Mouse (Mus musculus): ENCODE data around the gene Xdh. TPM values are rescaled to one million over a fixed set of nuclear protein-coding genes. Genes with fewer than 3 reads are reported as not detected.

The Xdh gene
- polyA plus RNA-seq (2014; fragmentation: Nextera tagmentation; extraction: Ambion mirVana) = 0.11 and 0.21 TPM in 2 replicates

DNA sequence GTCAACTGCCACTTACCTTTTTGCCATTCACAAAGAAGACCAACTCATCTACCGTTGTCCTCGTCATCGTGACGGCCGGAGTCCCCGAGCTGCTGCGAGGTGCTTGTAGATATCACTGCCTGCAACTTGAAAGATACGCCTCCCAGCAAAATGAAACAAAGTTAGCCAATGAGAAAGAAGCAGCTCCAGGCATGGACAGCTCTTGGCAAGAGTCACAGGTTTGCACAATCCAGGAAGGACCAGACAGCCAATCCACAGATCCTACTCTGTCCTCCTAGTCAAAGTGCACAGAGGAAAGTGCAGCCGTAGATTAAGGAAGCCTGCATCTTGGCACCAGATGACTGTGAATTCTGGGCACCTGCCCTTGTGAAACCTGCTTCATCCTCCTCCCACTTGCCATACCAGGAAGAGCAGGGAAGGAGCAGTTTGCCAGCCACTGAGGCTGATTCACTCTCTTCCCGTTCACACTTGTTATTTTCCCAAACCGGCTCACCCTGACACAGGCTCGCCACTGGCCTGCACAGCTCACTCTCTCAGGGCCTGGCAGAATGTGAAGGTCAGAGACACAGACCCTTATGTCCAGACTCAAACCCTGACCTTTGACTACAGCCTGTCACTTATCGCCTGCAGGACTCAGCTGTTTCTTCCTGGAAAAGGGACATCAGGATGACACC is at the start of gene Xdh:
Xdh (minus strand) TSS at position 135 of the 674 bp plus-strand sequence.
- H3K9ac ChIP-seq (ENCODE audit: low read length) = no peak within 1 kb of the TSS
- no peak within 1 kb of the TSS for H3K27ac ChIP-seq (ENCODE audit: low read depth, low read length)
- ATAC-seq (replicated peaks; ENCODE audit: low FRiP score) (no peak), DNase-seq (ENCODE audit: low spot score) (no peak)
- H3K4me2 ChIP-seq (ENCODE audit: low read depth, low read length, severe bottlenecking) = no peak within 1 kb of the TSS
- no peaks in the 10 kb centered on the region for H3K4me1 ChIP-seq (replicated peaks; ENCODE audit: control insufficient read depth, insufficient read depth, low read length)
- 91% methylated on average over 13 of the region's 13 CpGs for WGBS
- H3K9me3 ChIP-seq (ENCODE audit: control insufficient read depth, low read length) = no peaks in the 10 kb centered on the region
- H3K27me3 ChIP-seq (ENCODE audit: control insufficient read depth, insufficient read depth, low read length) = no peaks in the 10 kb centered on the region
- H3K36me3 ChIP-seq (ENCODE audit: control insufficient read depth, insufficient read depth, low read length) = no peaks in the 10 kb centered on the region
- H3K4me3 ChIP-seq (ENCODE audit: low read depth, low read length) = no peak within 1 kb of the TSS

DNA sequence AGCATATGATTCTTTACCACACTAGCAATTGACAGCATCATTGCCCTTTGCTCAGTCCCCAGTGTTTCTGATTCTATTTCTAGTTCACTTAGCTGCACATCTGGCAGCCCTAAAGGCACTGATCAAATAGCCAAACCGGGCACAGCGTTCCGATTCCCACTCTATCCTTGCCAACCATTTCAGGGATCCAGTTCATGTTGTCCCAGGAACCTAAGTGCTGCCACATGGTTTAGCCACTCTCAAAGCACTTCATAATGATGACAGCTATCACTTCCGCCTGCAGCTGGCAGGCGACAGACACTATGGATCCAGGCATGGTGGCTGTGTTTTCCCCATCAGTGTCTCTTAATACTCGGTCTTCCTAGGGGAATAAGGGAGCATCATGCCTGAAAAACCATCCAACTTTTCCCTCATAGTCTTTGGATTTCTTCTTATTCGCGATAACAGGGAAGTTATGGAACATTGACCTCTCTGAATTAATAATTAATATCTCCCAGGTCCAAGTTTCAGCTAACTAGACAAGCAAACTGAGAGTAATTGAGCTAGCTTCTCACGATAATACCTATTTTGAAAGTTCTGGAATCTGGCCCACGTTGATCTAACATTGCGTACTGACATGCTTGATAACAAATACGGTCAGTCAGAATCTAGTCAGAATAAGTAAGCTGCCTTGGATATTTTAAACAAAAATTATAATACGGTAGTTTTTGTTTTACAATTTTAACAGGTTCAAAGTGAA is 46.1 kb upstream of the Xdh start:
- no peaks in the 10 kb centered on the region for H3K4me1 ChIP-seq (replicated peaks; ENCODE audit: control insufficient read depth, insufficient read depth, low read length)
- H3K4me2 ChIP-seq (ENCODE audit: low read depth, low read length, severe bottlenecking) = no peak overlapping the region
- 91% methylated on average over 13 of the region's 13 CpGs for WGBS
- DNase-seq (ENCODE audit: low spot score) = no peak
- no peak overlapping the region for H3K9ac ChIP-seq (ENCODE audit: low read length)
- ATAC-seq (replicated peaks; ENCODE audit: low FRiP score) = no peak
- no peaks in the 10 kb centered on the region for H3K36me3 ChIP-seq (ENCODE audit: control insufficient read depth, insufficient read depth, low read length)
- no peaks in the 10 kb centered on the region for H3K27me3 ChIP-seq (ENCODE audit: control insufficient read depth, insufficient read depth, low read length)
- no peaks in the 10 kb centered on the region for H3K9me3 ChIP-seq (ENCODE audit: control insufficient read depth, low read length)
- H3K27ac ChIP-seq (ENCODE audit: low read depth, low read length) = no peak overlapping the region
- H3K4me3 ChIP-seq (ENCODE audit: low read depth, low read length) = no peak overlapping the region

- H3K9ac ChIP-seq (ENCODE audit: low read length) = no peak overlapping the region
- H3K4me3 ChIP-seq (ENCODE audit: low read depth, low read length) = no peak overlapping the region
- no peaks in the 10 kb centered on the region for H3K36me3 ChIP-seq (ENCODE audit: control insufficient read depth, insufficient read depth, low read length)
- no peaks in the 10 kb centered on the region for H3K4me1 ChIP-seq (replicated peaks; ENCODE audit: control insufficient read depth, insufficient read depth, low read length)
- H3K27ac ChIP-seq (ENCODE audit: low read depth, low read length) = no peak overlapping the region
- H3K27me3 ChIP-seq (ENCODE audit: control insufficient read depth, insufficient read depth, low read length) = no peaks in the 10 kb centered on the region
- WGBS = 89% methylated on average over 4 of the region's 4 CpGs
- H3K9me3 ChIP-seq (ENCODE audit: control insufficient read depth, low read length) = no peaks in the 10 kb centered on the region
- H3K4me2 ChIP-seq (ENCODE audit: low read depth, low read length, severe bottlenecking) = no peak overlapping the region
- ATAC-seq (replicated peaks; ENCODE audit: low FRiP score) (no peak), DNase-seq (ENCODE audit: low spot score) (no peak)
Observed at GRCm38 (mm10) chr17:73991264-73991663, 41.3 kb upstream of the Xdh start.

GRCm38 (mm10) chr17:73986571-73986970 is 36.6 kb upstream of the Xdh start:
- Histone ChIP-seq H3K27me3 (ENCODE audit: control insufficient read depth, insufficient read depth, low read length) (no peaks in the 10 kb centered on the region), H3K4me2 (ENCODE audit: low read depth, low read length, severe bottlenecking) (no peak overlapping the region)
- no peak for ATAC-seq (replicated peaks; ENCODE audit: low FRiP score)

GRCm38 (mm10) chr17:73985936-73986335 is 35.9 kb upstream of the Xdh start:
- H3K4me3 ChIP-seq (ENCODE audit: low read depth, low read length) = no peak overlapping the region
- H3K27me3 ChIP-seq (ENCODE audit: control insufficient read depth, insufficient read depth, low read length) = no peaks in the 10 kb centered on the region
- DNase-seq (ENCODE audit: low spot score) = no peak
- no peak overlapping the region for H3K4me2 ChIP-seq (ENCODE audit: low read depth, low read length, severe bottlenecking)
- no peaks in the 10 kb centered on the region for H3K4me1 ChIP-seq (replicated peaks; ENCODE audit: control insufficient read depth, insufficient read depth, low read length)
- no peaks in the 10 kb centered on the region for H3K9me3 ChIP-seq (ENCODE audit: control insufficient read depth, low read length)
- H3K9ac ChIP-seq (ENCODE audit: low read length) = no peak overlapping the region
- WGBS = 89% methylated on average over 4 of the region's 4 CpGs
- H3K27ac ChIP-seq (ENCODE audit: low read depth, low read length) = no peak overlapping the region
- no peak for ATAC-seq (replicated peaks; ENCODE audit: low FRiP score)
- no peaks in the 10 kb centered on the region for H3K36me3 ChIP-seq (ENCODE audit: control insufficient read depth, insufficient read depth, low read length)

More at GRCm38 (mm10) chr17:73986571-73986970, 36.6 kb upstream of the Xdh start:
- Histone ChIP-seq H3K4me3 (ENCODE audit: low read depth, low read length) (no peak overlapping the region), H3K9me3 (ENCODE audit: control insufficient read depth, low read length) (no peaks in the 10 kb centered on the region), H3K27ac (ENCODE audit: low read depth, low read length) (no peak overlapping the region), H3K36me3 (ENCODE audit: control insufficient read depth, insufficient read depth, low read length) (no peaks in the 10 kb centered on the region), H3K9ac (ENCODE audit: low read length) (no peak overlapping the region), H3K4me1 (replicated peaks; ENCODE audit: control insufficient read depth, insufficient read depth, low read length) (no peaks in the 10 kb centered on the region)
- DNase-seq (ENCODE audit: low spot score) = no peak
- WGBS = 78% methylated on average over 2 of the region's 2 CpGs

- Histone ChIP-seq H3K36me3 (ENCODE audit: control insufficient read depth, insufficient read depth, low read length) (no peaks in the 10 kb centered on the region), H3K27me3 (ENCODE audit: control insufficient read depth, insufficient read depth, low read length) (no peaks in the 10 kb centered on the region), H3K27ac (ENCODE audit: low read depth, low read length) (no peak overlapping the region), H3K4me2 (ENCODE audit: low read depth, low read length, severe bottlenecking) (no peak overlapping the region), H3K4me3 (ENCODE audit: low read depth, low read length) (no peak overlapping the region), H3K9me3 (ENCODE audit: control insufficient read depth, low read length) (no peaks in the 10 kb centered on the region), H3K4me1 (replicated peaks; ENCODE audit: control insufficient read depth, insufficient read depth, low read length) (no peaks in the 10 kb centered on the region), H3K9ac (ENCODE audit: low read length) (no peak overlapping the region)
- WGBS = 38% methylated on average over 4 of the region's 4 CpGs
- DNase-seq (ENCODE audit: low spot score) (no peak), ATAC-seq (replicated peaks; ENCODE audit: low FRiP score) (no peak)
Observed at GRCm38 (mm10) chr17:73984508-73984907, 34.5 kb upstream of the Xdh start.

DNA sequence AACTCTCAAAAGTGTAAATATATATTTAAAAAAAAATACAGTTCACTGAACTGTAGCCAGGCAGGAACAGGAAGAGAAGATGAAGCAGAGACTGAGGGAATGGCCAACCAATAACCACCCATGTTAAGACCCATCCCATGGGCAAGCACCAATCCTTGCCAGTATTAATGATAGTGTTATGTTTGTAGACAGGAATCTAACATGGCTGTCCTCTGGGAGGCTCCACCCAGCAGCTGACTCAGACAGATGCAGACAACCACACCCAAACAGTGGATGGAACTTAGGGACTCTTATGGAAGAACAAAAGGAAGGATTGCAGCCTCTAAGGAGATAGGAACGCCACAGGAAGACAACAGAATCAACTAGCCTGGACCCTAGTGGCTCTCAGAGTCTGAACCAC is 32.9 kb upstream of the Xdh start:
- H3K36me3 ChIP-seq (ENCODE audit: control insufficient read depth, insufficient read depth, low read length) = no peaks in the 10 kb centered on the region
- DNase-seq (ENCODE audit: low spot score) (no peak), ATAC-seq (replicated peaks; ENCODE audit: low FRiP score) (no peak)
- 87% methylated on average over 1 of the region's 1 CpGs for WGBS
- no peak overlapping the region for H3K4me3 ChIP-seq (ENCODE audit: low read depth, low read length)
- H3K27me3 ChIP-seq (ENCODE audit: control insufficient read depth, insufficient read depth, low read length) = no peaks in the 10 kb centered on the region
- H3K9ac ChIP-seq (ENCODE audit: low read length) = no peak overlapping the region
- H3K4me1 ChIP-seq (replicated peaks; ENCODE audit: control insufficient read depth, insufficient read depth, low read length) = no peaks in the 10 kb centered on the region
- no peak overlapping the region for H3K27ac ChIP-seq (ENCODE audit: low read depth, low read length)
- H3K9me3 ChIP-seq (ENCODE audit: control insufficient read depth, low read length) = no peaks in the 10 kb centered on the region
- no peak overlapping the region for H3K4me2 ChIP-seq (ENCODE audit: low read depth, low read length, severe bottlenecking)

DNA sequence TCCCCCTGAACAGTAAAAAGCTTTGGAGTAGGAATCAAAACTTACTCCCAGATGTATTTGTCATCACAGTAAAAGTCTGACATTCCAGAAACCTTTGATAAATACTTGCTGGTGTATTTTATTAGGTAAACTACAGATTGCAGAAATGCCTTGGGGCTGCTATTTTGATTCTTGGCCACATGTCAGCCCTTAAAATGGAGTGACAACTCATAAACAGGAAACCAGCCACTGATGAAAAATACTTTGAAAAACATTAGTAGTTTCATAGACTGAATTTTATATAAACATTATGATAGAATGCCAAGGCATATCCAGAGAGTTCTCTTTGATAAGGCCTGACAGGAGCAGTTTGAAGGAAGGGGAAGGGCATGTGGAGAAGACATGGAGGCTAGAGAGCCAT is 26.1 kb upstream of the Xdh start:
- no peak for ATAC-seq (replicated peaks; ENCODE audit: low FRiP score)

GRCm38 (mm10) chr17:73972648-73973047 is 22.7 kb upstream of the Xdh start:
- Histone ChIP-seq H3K27ac (ENCODE audit: low read depth, low read length) (no peak overlapping the region), H3K4me3 (ENCODE audit: low read depth, low read length) (no peak overlapping the region), H3K9me3 (ENCODE audit: control insufficient read depth, low read length) (no peaks in the 10 kb centered on the region), H3K36me3 (ENCODE audit: control insufficient read depth, insufficient read depth, low read length) (no peaks in the 10 kb centered on the region), H3K4me1 (replicated peaks; ENCODE audit: control insufficient read depth, insufficient read depth, low read length) (no peaks in the 10 kb centered on the region), H3K9ac (ENCODE audit: low read length) (no peak overlapping the region), H3K4me2 (ENCODE audit: low read depth, low read length, severe bottlenecking) (no peak overlapping the region), H3K27me3 (ENCODE audit: control insufficient read depth, insufficient read depth, low read length) (no peaks in the 10 kb centered on the region)
- ATAC-seq (replicated peaks; ENCODE audit: low FRiP score) (no peak), DNase-seq (ENCODE audit: low spot score) (no peak)
- WGBS = 87% methylated on average over 11 of the region's 11 CpGs

More for the DNA sequence above, 26.1 kb upstream of the Xdh start:
- Histone ChIP-seq H3K27me3 (ENCODE audit: control insufficient read depth, insufficient read depth, low read length) (no peaks in the 10 kb centered on the region), H3K36me3 (ENCODE audit: control insufficient read depth, insufficient read depth, low read length) (no peaks in the 10 kb centered on the region), H3K27ac (ENCODE audit: low read depth, low read length) (no peak overlapping the region), H3K4me2 (ENCODE audit: low read depth, low read length, severe bottlenecking) (no peak overlapping the region), H3K9ac (ENCODE audit: low read length) (no peak overlapping the region), H3K9me3 (ENCODE audit: control insufficient read depth, low read length) (no peaks in the 10 kb centered on the region), H3K4me3 (ENCODE audit: low read depth, low read length) (no peak overlapping the region), H3K4me1 (replicated peaks; ENCODE audit: control insufficient read depth, insufficient read depth, low read length) (no peaks in the 10 kb centered on the region)
- DNase-seq (ENCODE audit: low spot score) = no peak
